Comparison of ENCODE assay signal across 20 mouse cellular contexts in the genomic region with DNA sequence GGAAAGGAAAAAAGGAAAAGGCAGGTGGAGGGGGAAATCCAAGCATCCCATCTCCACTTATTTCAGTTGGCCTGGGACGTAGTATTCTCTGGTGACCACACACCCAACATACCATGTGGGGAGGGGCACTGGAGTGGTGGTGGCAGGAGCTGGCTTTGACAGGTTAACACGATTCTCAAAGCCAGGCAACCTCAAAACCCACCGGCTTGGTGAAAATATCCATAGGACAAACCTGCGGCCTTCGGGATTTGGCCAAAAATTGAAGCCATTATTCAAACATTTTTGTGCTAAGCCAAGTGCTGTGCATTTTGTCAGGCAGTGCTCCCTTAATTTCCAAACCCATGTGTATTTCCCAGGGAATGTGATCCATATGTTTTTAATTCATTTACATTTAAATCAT.
A peak's percentile ranks its signal among the peaks of the same experiment; 100 is the strongest.
DNase-seq lines count a peak whose midpoint lies in the region; ATAC-seq lines count a peak whose summit lies in the region.
"Had no signal": no experiment of that assay in that cellular context is flagged by ENCODE, and none has a peak within 500 bp of the region (broad histone marks: within the 10 kb centered on the region; RNA-seq: fewer than 3 reads in every experiment).

No protein-coding gene starts in this region.

- no peaks in the 10 kb centered on the region for H3K36me3 ChIP-seq in embryonic facial prominence, embryonic 11.5 days (replicated peaks; ENCODE audit: control insufficient read depth, insufficient read depth, low read depth, low read length)
- no peaks in the 10 kb centered on the region for H3K36me3 ChIP-seq in embryonic facial prominence, embryonic 10.5 days (replicated peaks)
- no peaks in the 10 kb centered on the region for H3K36me3 ChIP-seq in limb, embryonic 11.5 days (ENCODE audit: control insufficient read depth, insufficient read depth, low read length)
- H3K36me3 ChIP-seq: embryonic facial prominence, embryonic 13.5 days; forebrain, embryonic 15.5 days had no signal

- H3K27ac ChIP-seq in embryonic facial prominence, embryonic 11.5 days (replicated peaks; ENCODE audit: low read depth, low read length), result no peak overlapping the region
- no peak overlapping the region for H3K27ac ChIP-seq in embryonic facial prominence, embryonic 10.5 days (replicated peaks)
- no peak overlapping the region for H3K27ac ChIP-seq in limb, embryonic 11.5 days (replicated peaks; ENCODE audit: low read depth, low read length)
- H3K27ac ChIP-seq: embryonic facial prominence, embryonic 13.5 days; forebrain, embryonic 13.5 days; forebrain, embryonic 15.5 days had no signal

- H3K9me3 ChIP-seq in embryonic facial prominence, embryonic 11.5 days (replicated peaks; ENCODE audit: control insufficient read depth, low read length), result no peaks in the 10 kb centered on the region
- H3K9me3 ChIP-seq in embryonic facial prominence, embryonic 10.5 days, result no peaks in the 10 kb centered on the region
- no peaks in the 10 kb centered on the region for H3K9me3 ChIP-seq in limb, embryonic 11.5 days (ENCODE audit: control insufficient read depth, low read length)
- H3K9me3 ChIP-seq: embryonic facial prominence, embryonic 13.5 days; forebrain, embryonic 13.5 days; forebrain, embryonic 15.5 days had no signal

- no peak for ATAC-seq in embryonic facial prominence, embryonic 11.5 days (replicated peaks; ENCODE audit: insufficient number of reproducible peaks, low FRiP score, low TSS enrichment, low read depth)
- ATAC-seq in limb, embryonic 11.5 days (ENCODE audit: insufficient number of reproducible peaks, low FRiP score, low TSS enrichment, low read depth), result no peak
- ATAC-seq: activated CD4-positive, CD25-positive, alpha-beta regulatory T cell, adult 4 months; forebrain, postnatal 0 days; Patski had no signal

- H3K9ac ChIP-seq in embryonic facial prominence, embryonic 11.5 days (replicated peaks; ENCODE audit: low read length), result no peak overlapping the region
- H3K9ac ChIP-seq in limb, embryonic 11.5 days (ENCODE audit: low read length), result no peak overlapping the region
- H3K9ac ChIP-seq: embryonic facial prominence, embryonic 13.5 days; forebrain, embryonic 13.5 days; forebrain, embryonic 15.5 days; forebrain, postnatal 0 days had no signal

- no peaks in the 10 kb centered on the region for H3K4me1 ChIP-seq in embryonic facial prominence, embryonic 11.5 days (ENCODE audit: control insufficient read depth, insufficient read depth, low read length)
- peaks cover 7% of the 10 kb centered on the region; the same call in 1 of the 2 replicates for H3K4me1 ChIP-seq in embryonic facial prominence, embryonic 10.5 days
- 0 out of 2 replicates have a peak, but pooled peaks cover 3% of the 10 kb centered on the region for H3K4me1 ChIP-seq in limb, embryonic 11.5 days (ENCODE audit: control insufficient read depth, insufficient read depth, low read length)
- H3K4me1 ChIP-seq: forebrain, embryonic 13.5 days; forebrain, embryonic 15.5 days had no signal

- no peak overlapping the region for H3K4me2 ChIP-seq in embryonic facial prominence, embryonic 11.5 days (ENCODE audit: low read depth, low read length)
- no peak overlapping the region for H3K4me2 ChIP-seq in limb, embryonic 11.5 days (ENCODE audit: low read depth, severe bottlenecking)
- H3K4me2 ChIP-seq: embryonic facial prominence, embryonic 13.5 days; forebrain, embryonic 13.5 days; forebrain, embryonic 15.5 days had no signal

- no peak overlapping the region for H3K4me3 ChIP-seq in embryonic facial prominence, embryonic 11.5 days (ENCODE audit: low read depth, low read length)
- no peak overlapping the region for H3K4me3 ChIP-seq in embryonic facial prominence, embryonic 10.5 days
- H3K4me3 ChIP-seq in limb, embryonic 11.5 days (ENCODE audit: low read depth, low read length), result no peak overlapping the region
- H3K4me3 ChIP-seq: embryonic facial prominence, embryonic 13.5 days; forebrain, embryonic 13.5 days; forebrain, embryonic 15.5 days had no signal

- peak; percentile 51 for DNase-seq in embryonic facial prominence, embryonic 11.5 days (ENCODE audit: low spot score)
- no peak for DNase-seq in embryonic facial prominence, embryonic 10.5 days (ENCODE audit: low spot score)
- DNase-seq in forelimb bud, embryonic 11.5 days (ENCODE audit: low read depth, low spot score), result peak; percentile 56
- DNase-seq in limb, embryonic 11.5 days (ENCODE audit: low spot score), result peak; percentile 54
- no peak for DNase-seq in cerebellum, adult 8-10 months
- no peak for DNase-seq in Muller cell, postnatal 12 days (ENCODE audit: inconsistent ontology term)
- DNase-seq: adrenal gland, adult 8-10 months; adrenal gland, postnatal 14 days; adrenal gland, postnatal 36 days; cerebellum, adult 11-12 months; cerebellum, adult 2 months; cerebellum, adult 9-11 months; cerebellum, postnatal 14 days; cerebellum, postnatal 36 days; forebrain, postnatal 0 days had no signal

- WGBS in embryonic facial prominence, embryonic 11.5 days, result 57% methylated on average over 5 of the region's 5 CpGs
- WGBS in embryonic facial prominence, embryonic 10.5 days, result 78% methylated on average over 5 of the region's 5 CpGs
- 25% methylated on average over 5 of the region's 5 CpGs for WGBS in limb, embryonic 11.5 days

- H3K27me3 ChIP-seq in embryonic facial prominence, embryonic 11.5 days (ENCODE audit: control insufficient read depth, insufficient read depth, low read length), result no peaks in the 10 kb centered on the region
- H3K27me3 ChIP-seq in embryonic facial prominence, embryonic 10.5 days (replicated peaks; ENCODE audit: low read depth, poor library complexity, severe bottlenecking), result 0 out of 2 replicates have a peak, but pooled peaks cover 3% of the 10 kb centered on the region
- H3K27me3 ChIP-seq in limb, embryonic 11.5 days (ENCODE audit: control insufficient read depth, insufficient read depth, low read length), result no peaks in the 10 kb centered on the region
- H3K27me3 ChIP-seq: embryonic facial prominence, embryonic 13.5 days; forebrain, embryonic 13.5 days; forebrain, embryonic 15.5 days had no signal

Comparison
In these comparisons a context has a peak if more than half of its experiments do, and no peak if none do; other contexts are left out.
1. DNase-seq: peak in embryonic facial prominence, embryonic 11.5 days (single experiment), forelimb bud, embryonic 11.5 days (single experiment) and limb, embryonic 11.5 days (single experiment); none in embryonic facial prominence, embryonic 10.5 days (single experiment), cerebellum, adult 8-10 months (single experiment) and Muller cell, postnatal 12 days (single experiment).